Mouse (Mus musculus) lung, embryonic 15.5 days (tissue): ENCODE data around the gene Fam184b. TPM values are rescaled to one million over a fixed set of nuclear protein-coding genes. Genes with fewer than 3 reads are reported as not detected.

Experiments used
- ATAC-seq: fragments of 200-750 bp; cut with Nextera tagmentation; 2 replicates; pipeline ENCODE4 v1.8.0; 2017; ENCODE audit warnings: moderate number of reproducible peaks, borderline replicate concordance; ENCODE audit not compliant: low FRiP score, low TSS enrichment; ENCODE audit errors: extremely low read depth
- H3K27ac ChIP-seq: fragments of 300-500 bp; sonication (generic); 2 replicates; pipeline ENCODE4 v1.5.1; 2015; ENCODE audit warnings: moderate library complexity, mild to moderate bottlenecking, inconsistent platforms
- H3K27me3 ChIP-seq: fragments of 300-500 bp; sonication (generic); 2 replicates; pipeline ENCODE4 v1.6.1; 2015; ENCODE audit warnings: inconsistent platforms
- H3K36me3 ChIP-seq: fragments of 300-500 bp; sonication (generic); 2 replicates; pipeline ENCODE4 v1.6.1; 2015; ENCODE audit warnings: inconsistent platforms
- H3K4me1 ChIP-seq: fragments of 300-500 bp; sonication (generic); 2 replicates; pipeline ENCODE4 v1.6.1; 2015; ENCODE audit warnings: inconsistent platforms
- H3K4me2 ChIP-seq: fragments of 300-500 bp; sonication (generic); 2 replicates; pipeline ENCODE4 v1.6.1; 2015; ENCODE audit warnings: inconsistent platforms, mild to moderate bottlenecking, moderate library complexity
- H3K4me3 ChIP-seq: fragments of 300-500 bp; sonication (generic); 2 replicates; pipeline ENCODE4 v1.5.1; 2015; ENCODE audit warnings: mild to moderate bottlenecking, inconsistent platforms
- H3K9ac ChIP-seq: fragments of 300-500 bp; sonication (generic); 2 replicates; pipeline ENCODE4 v1.6.1; 2015; ENCODE audit warnings: inconsistent platforms
- H3K9me3 ChIP-seq: fragments of 300-500 bp; sonication (generic); 2 replicates; pipeline ENCODE4 v1.6.1; 2016; ENCODE audit warnings: inconsistent platforms
- WGBS: fragments of 180-500 bp; shearing (Covaris S2); methylation state at CpG from one replicate; pipeline ENCODE4 v1.1.7; 2015; 5-methylcytosine and 5-hydroxymethylcytosine counted together
- polyA plus RNA-seq: library from polyadenylated mRNA; unstranded; fragments of >200 nt; fragmentation: Nextera tagmentation; extraction: Ambion mirVana; gene quantifications from 2 replicates; pipeline ENCODE4 v1.2.1, GENCODE M21; 2015

Gene Fam184b
- polyA plus RNA-seq, 1 experiment from 2014 or later, result 0.25 TPM

GRCm38 (mm10) chr5:45481125-45481524 is 158.3 kb downstream of the Fam184b start:
- no peak overlapping the region for H3K4me2 ChIP-seq
- H3K9me3 ChIP-seq, result no peaks in the 10 kb centered on the region
- H3K9ac ChIP-seq, result no peak overlapping the region
- ATAC-seq, result no peak
- 76% methylated on average over 2 of the region's 2 CpGs for WGBS
- H3K27me3 ChIP-seq, result no peaks in the 10 kb centered on the region
- H3K36me3 ChIP-seq, result no peaks in the 10 kb centered on the region
- no peak overlapping the region for H3K27ac ChIP-seq
- H3K4me3 ChIP-seq, result no peak overlapping the region
- H3K4me1 ChIP-seq, result peaks cover 7% of the 10 kb centered on the region; the same call in 1 of the 2 replicates

- Histone ChIP-seq H3K4me3 (no peak overlapping the region), H3K27ac (no peak overlapping the region), H3K36me3 (no peaks in the 10 kb centered on the region), H3K9me3 (no peaks in the 10 kb centered on the region), H3K9ac (no peak overlapping the region), H3K4me2 (no peak overlapping the region), H3K4me1 (peaks cover 17% of the 10 kb centered on the region), H3K27me3 (no peaks in the 10 kb centered on the region)
- ATAC-seq, result no peak
- WGBS, result 89% methylated on average over 1 of the region's 1 CpGs
Observed at GRCm38 (mm10) chr5:45480066-45480465, 159.3 kb downstream of the Fam184b start.

Other genes starting within 250 kb of the Fam184b start
- 136 TPM in 2 replicates for gene Qdpr, start 189.4 kb downstream of the Fam184b start, polyA plus RNA-seq
- gene Clrn2, start 185.9 kb downstream of the Fam184b start, polyA plus RNA-seq, result not detected in 2 replicates
- gene Lap3, start 146.2 kb downstream of the Fam184b start, polyA plus RNA-seq, result 94.9 and 100 TPM in 2 replicates
- gene Med28, start 119.4 kb downstream of the Fam184b start, polyA plus RNA-seq, result 226 and 241 TPM in 2 replicates
- 67.5 and 71.1 TPM in 2 replicates for gene Ncapg, start 30.3 kb upstream of the Fam184b start, polyA plus RNA-seq
- 35.3 and 38.4 TPM in 2 replicates for gene Lcorl, start 218.0 kb upstream of the Fam184b start, polyA plus RNA-seq